ENCODE assay signal across 16 mouse cellular contexts in genomic region chr2:28031860-28032259, GRCm38 (mm10). TPM values are rescaled to one million over a fixed set of nuclear protein-coding genes. Genes with fewer than 3 reads are reported as not detected.
DNase-seq lines count a peak whose midpoint lies in the region; ATAC-seq lines count a peak whose summit lies in the region.
"Had no signal": no experiment of that assay in that cellular context is flagged by ENCODE, and none has a peak within 500 bp of the region (broad histone marks: within the 10 kb centered on the region; RNA-seq: fewer than 3 reads in every experiment).

No protein-coding gene starts in this region.

- H3K27ac ChIP-seq in liver, embryonic 15.5 days (replicated peaks): peak overlapping the region; percentile 86
- H3K27ac ChIP-seq: forebrain, embryonic 10.5 days had no signal

- H3K4me3 ChIP-seq in liver, embryonic 15.5 days (replicated peaks): peak overlapping the region; percentile 32; the same call in 1 of the 2 replicates
- H3K4me3 ChIP-seq: forebrain, embryonic 10.5 days had no signal

- peak; percentile 51 for ATAC-seq in liver, embryonic 15.5 days (ENCODE audit: insufficient read depth)
- ATAC-seq: hindbrain, embryonic 16.5 days had no signal

- H3K36me3 ChIP-seq in liver, embryonic 15.5 days (replicated peaks): peaks cover 7% of the 10 kb centered on the region; the same call in 1 of the 2 replicates

- WGBS in liver, embryonic 15.5 days (ENCODE audit: insufficient replicate concordance): 35% methylated on average over 9 of the region's 9 CpGs

- peak overlapping the region; percentile 53 for H3K9ac ChIP-seq in liver, embryonic 15.5 days

- no peaks in the 10 kb centered on the region for H3K27me3 ChIP-seq in liver, embryonic 15.5 days

- H3K4me1 ChIP-seq in liver, embryonic 15.5 days (replicated peaks): peaks cover 56% of the 10 kb centered on the region

- no peaks in the 10 kb centered on the region for H3K9me3 ChIP-seq in liver, embryonic 15.5 days (replicated peaks)
- H3K9me3 ChIP-seq: forebrain, embryonic 10.5 days had no signal

- H3K4me2 ChIP-seq in liver, embryonic 15.5 days: peak overlapping the region; percentile 51

- DNase-seq in 3T3-L1 (ENCODE audit: low read depth, low spot score): peak; percentile 24
- DNase-seq in ES-CJ7 (ENCODE audit: low read depth, low spot score): peak; percentile 63
- DNase-seq in c-Kit-positive CD71-positive TER-119-positive erythroid progenitor cells, embryonic 14.5 days (ENCODE audit: low spot score): peak; percentile 8
- DNase-seq in adrenal gland, adult (ENCODE audit: inconsistent age in 2 of 2, low spot score in 1 of 2): no peak
- no peak for DNase-seq in left cerebral cortex, adult 11 months (ENCODE audit: low spot score)
- no peak for DNase-seq in urinary bladder, postnatal 14 days (ENCODE audit: low spot score)
- DNase-seq: cerebellum, adult 9-10 months; kidney, adult 9 months; midbrain, embryonic 14.5 days; right cerebral cortex, adult 18-20 months; thymus, adult 18-20 months had no signal

RNA-seq across cellular contexts. Expression of gene Fcnb, which starts 52.8 kb away (rescaled TPM):
- polyA plus RNA-seq in liver, embryonic 15.5 days (2015; fragmentation: Nextera tagmentation; extraction: Ambion mirVana): 63.9 and 70.8 TPM in 2 replicates
- polyA plus RNA-seq: forebrain, embryonic 10.5 days; gonadal fat pad, adult 2 months; hindbrain, embryonic 16.5 days; midbrain, embryonic 14.5 days; neural tube, embryonic 14.5 days had no signal

Comparison
In these comparisons a context has a peak if more than half of its experiments do, and no peak if none do; other contexts are left out.
1. DNase-seq: peak in 3T3-L1 (single experiment), ES-CJ7 (single experiment) and c-Kit-positive CD71-positive TER-119-positive erythroid progenitor cells, embryonic 14.5 days (single experiment); none in adrenal gland, adult (0 of 2), left cerebral cortex, adult 11 months (single experiment) and urinary bladder, postnatal 14 days (single experiment).